Mouse (Mus musculus) spleen, postnatal 4 days (tissue): Measurements from ENCODE around the gene Pms1.
A peak's percentile ranks its signal among the peaks of the same experiment; 100 is the strongest.
"Not testable (repeated sequence)": the region's sequence is repeated elsewhere in the genome, so short reads cannot be mapped to it uniquely, and the experiment has no call there.

ENCODE experiments used
- DNase-seq, 2 experiments: peaks; one replicate each; pipeline ENCODE4 v3.0.0; 2022; ENCODE audit warnings: low spot score in 2 of 2

The Pms1 gene

DNA sequence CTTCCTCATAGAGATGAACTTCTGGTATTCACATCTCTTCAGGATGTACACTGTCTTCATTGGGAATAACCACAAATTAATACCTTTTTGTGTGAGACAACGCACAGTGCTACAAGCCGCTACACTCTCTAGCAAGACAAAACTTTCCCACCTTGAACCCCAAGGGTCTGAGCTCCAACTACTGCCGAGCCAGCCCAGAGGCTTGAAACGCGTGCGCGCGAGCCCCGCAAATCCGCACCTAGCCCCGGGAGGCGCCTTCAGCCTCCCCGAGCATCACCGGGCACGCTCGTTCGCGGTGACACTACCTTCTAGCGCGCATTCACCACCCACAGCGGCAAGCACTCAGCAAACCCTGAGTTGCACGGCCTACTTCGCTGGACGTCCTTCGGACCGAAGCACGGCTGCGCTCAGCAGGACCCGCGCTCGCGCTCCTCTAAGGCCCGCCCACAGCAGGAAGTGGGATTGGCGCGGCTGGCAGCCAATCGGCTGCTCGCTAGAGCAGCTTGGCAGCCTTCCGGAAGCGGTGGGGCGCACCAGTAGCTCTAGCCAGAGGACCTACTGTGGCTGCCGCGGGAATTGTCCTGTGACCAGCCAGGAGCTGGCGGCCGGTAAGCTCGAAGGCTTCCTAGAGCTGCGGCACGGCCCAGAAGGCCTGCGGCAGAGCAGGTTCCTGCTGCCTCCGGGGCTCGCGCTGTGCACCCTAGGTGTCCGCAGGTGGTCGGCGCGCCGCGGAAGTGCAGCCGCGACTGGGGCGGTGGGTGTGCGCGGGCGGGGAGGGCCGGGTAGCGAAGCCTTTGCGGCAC is at the start of gene Pms1, which contains the start of the genes Ormdl1 and Gm28778:
Gene Pms1, minus strand, starts transcription at position 438 of the 803 bp plus-strand sequence.
Gene Ormdl1, plus strand, starts transcription at position 515 of the 803 bp plus-strand sequence.
Gene Gm28778, plus strand, starts transcription at position 531 of the 803 bp plus-strand sequence.
- peak; percentile 91 to 95 for DNase-seq

DNA sequence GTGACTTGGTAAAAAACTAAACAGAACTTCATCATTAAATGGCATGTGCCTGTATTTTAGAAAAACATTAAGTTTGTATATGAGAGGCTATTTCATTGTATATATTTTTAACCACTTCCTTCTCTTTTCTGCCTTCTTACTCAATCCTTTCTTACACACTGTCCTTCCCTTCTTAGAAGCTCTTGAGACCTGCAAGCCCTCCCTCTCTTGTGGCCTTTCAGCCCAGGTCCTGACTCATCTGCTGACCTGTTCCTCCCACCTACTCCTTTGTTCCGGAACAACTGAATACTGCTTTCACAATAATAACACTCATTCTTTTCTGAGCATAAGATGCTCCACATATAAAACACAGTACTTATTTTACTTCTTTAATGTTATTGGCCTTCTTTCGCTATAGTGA is 44.3 kb upstream of the Pms1 start:
- DNase-seq: no peak

DNA sequence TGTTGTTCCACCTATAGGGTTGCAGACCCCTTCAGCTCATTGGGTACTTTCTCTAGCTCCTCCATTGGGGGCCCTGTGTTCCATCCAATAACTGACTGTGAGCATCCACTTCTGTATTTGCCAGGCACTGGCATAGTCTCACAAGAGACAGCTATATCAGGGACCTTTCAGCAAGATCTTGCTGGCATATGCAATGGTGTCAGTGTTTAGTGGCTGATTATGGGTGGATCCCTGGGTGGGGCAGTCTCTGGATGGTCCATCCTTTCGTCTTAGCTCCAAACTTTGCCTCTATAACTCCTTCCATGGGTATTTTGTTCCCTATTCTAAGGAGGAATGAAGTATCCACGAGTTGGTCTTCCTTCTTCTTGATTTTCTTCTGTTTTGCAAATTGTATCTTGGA is 40.6 kb upstream of the Pms1 start:
- DNase-seq: not testable (repeated sequence)

DNA sequence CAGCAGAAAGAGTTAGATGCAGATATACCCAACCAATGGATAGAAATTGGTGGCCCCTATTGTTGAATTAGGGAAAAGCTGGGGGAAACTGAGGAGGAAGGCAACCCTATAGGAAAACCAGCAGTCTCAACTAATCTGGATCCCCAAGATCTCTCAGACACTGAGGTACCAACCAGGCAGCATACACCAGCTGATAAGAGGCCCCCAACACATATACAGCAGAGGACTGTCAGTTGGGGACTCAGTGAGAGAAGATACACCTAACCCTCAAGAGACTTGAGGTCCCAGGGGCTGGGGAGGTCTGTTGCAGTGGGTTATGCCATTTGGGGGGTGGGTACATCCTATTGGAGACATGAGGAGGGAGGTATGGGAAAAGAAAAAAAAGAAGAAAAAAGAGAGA is 38.6 kb upstream of the Pms1 start:
- DNase-seq: no peak

DNA sequence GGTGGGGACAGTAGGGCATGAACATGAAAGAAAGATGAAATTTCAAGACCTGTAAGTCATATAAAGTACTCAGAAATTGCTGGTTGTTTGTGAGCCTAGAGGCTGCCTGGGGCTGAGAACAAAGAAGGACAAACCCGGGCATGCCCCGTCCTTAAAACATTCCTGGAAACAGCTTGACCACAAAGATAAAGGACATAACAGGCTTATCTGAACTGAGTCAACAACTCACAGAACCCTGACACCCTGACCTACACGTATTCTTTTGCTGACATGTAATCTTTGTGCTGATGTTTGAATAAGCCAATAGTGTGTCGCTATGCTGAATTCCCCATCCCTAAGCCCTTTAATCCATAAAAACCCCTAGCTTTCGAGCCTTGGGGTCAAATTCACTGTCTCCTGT is 36.7 kb upstream of the Pms1 start:
- DNase-seq: not testable (repeated sequence)

DNA sequence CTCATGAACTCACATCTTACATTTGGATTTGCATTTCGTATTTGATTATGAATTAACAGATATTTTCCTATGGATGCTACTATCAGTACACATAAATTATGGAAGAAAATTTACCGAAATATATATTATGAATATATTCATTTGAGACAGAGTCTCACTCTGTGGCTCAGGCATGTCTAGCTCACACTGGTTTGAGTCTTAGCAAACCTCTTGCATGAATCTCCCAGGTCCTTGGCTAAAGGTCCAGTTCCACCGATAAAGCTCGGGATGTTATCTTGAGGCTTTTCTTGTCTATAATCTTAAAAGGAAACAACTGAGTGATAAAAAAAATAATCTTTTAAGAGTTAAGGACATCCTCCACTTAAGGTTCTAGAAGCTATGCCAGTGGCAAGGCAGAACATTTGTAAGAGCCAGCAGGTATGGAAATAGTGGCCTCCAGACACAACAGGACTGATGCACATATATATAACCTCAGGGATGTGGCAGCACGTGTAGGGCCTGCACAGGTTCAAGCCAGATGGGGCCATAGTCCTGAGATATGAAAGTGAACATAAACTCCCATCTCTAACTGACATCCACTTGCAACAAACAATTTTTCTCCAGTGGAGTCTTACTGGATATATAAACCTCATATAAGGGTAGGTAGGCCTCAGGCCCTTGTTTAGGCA is 28.1 kb upstream of the Pms1 start:
- DNase-seq: no peak

DNA sequence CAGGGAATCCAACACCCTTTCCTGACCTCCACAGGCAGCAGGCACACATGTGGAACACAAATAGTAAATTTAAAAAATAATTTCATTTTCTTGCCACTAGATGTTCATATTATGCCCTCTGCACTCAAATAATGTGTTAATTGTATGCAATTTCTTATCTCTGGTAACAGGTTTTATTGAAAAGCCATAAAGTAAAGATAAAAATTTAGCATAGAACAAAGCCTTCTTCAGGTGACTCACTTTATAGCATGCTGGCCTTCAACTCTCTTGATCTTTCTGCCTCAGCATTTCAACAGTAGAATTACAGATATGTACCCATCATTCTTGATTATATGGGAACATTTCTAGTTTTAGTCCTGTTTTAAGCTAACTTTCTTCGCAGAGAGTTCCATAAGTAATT is 27.5 kb upstream of the Pms1 start:
- no peak for DNase-seq

DNA sequence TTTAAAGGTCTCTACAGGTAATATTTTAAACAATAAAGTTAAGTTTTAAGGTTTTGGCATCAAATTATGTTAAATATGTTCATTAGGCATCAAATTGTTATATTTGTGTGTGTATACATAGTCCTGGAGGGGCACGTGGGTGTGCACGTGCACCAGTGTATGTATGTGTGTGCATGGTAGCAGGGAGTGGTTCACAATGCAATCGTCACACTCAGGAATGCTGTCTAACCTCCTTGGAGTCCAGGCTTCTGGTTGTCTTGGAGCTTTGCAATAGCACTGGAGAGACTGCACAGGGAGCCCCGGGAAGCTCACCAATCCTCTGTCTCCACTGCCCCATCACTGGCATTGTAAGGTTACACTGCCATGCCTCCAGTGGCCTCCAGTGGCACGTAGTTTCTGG is 26.4 kb upstream of the Pms1 start:
- DNase-seq: no peak

DNA sequence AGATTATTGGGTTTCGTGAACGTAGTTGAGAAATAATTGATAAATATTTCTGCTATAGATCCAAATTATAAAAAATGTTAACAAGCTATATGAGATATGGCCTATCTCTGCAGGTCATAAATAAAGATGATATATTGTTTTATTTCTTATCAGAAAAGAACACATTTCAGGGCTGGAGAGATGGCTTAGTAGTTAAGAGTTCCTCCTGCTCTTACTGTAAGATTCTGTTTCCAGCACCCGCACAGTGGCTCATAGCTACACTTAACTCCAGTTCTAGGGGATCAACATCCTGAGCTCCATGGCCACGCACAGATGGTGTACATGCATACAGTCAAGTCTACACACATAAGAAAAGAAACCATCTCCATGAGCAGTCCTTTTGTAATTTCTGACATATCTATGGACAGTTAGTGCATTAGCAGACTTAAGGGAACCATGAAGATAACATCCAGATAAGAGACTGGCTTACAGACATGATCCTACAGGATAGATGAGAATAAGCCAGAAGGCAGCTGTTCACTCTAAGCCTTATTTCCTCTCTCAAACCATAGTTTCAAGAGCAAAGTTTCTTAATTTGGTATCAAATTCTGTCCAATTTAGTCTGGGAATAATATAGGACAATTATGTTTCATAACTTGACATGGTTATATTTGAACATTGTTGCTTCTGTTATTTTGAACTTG is 25.0 kb upstream of the Pms1 start:
- no peak for DNase-seq

DNA sequence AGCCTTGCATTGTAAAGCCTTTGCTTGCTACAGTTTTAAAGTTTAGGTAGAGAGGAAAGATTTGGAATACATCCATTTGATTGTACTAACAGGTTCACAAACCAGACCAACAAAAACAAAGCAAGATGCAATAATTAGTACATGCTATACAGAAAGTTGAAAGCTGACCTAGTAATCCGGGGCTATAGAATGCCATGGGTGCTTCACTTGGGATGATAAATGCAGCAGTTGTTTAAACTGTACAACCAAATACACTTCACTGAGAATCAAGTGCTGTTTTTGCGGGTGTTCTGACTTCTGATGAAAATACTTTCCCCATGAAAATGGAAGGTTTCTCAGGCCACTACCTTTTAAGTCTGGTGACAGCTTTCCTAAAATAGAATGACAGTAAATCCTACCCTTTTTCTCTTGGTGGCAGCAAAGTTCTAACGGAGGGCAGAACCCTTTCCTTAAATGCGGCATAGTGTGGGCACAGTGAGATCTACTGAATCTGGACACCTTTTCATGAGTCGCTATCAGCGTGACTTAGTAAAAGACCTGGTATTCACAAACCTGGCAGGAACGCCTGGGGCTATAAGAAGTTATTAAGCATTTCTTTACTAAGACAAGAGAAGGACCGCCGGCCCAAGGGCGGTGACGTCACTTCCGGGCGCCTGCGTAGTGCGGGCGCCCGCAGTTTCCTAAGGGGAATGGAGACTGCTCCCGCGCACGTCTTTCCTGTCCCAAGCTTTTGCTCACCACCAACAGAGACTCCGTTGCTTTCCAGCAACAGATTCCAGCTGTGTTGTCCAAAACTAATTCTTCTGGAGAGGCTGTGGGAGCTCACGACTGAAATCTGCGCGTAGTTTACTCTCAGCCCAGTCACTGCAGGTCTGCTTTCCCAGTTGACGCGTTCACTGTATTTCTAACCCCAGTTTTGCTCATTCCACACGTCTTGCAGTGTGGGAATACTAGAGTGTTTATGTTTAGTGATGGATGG is 16.5 kb upstream of the Pms1 start, which contains the start of gene Osgepl1:
Gene Osgepl1, plus strand, starts transcription at position 636 of the 979 bp plus-strand sequence.
- DNase-seq: peak; percentile 79 to 90

DNA sequence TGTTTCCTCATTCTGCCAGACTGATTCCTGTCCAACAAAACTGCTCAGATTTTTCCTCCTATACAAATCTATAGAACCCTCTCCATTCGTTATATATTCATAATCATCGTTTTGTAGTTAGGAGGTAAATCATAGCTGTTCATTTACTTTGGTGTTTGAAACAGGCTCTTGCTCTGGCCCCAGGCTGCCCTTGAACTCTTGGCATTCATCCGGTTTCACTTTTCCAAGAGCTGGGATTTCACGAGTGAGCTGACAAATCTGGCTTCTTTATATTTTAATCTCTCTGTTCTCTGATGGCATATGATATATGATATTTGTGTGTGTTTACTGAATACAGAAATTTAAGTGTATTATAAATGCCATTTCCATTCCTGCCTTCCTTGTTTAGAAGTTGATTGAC is 3.7 kb upstream of the Pms1 start:
- no peak for DNase-seq

DNA sequence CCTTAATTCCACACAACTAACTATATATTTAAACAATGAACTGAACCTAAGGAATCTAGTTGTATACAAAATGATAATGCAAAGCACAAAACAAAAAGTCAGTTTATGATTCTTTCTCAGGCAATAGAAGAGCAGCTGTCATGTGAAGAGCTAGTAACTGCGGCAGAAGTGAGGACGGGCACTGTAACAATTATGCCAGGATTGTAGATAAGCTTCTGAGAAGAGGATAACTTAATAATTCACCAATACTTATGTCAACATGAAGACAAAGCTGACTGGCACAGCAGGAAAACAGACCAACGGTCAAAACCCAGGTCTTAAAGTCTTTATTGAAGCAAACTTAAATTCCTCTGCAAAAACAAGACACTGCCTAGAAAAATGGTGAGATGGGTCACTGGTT is 5.6 kb downstream of the Pms1 start:
- DNase-seq: no peak

DNA sequence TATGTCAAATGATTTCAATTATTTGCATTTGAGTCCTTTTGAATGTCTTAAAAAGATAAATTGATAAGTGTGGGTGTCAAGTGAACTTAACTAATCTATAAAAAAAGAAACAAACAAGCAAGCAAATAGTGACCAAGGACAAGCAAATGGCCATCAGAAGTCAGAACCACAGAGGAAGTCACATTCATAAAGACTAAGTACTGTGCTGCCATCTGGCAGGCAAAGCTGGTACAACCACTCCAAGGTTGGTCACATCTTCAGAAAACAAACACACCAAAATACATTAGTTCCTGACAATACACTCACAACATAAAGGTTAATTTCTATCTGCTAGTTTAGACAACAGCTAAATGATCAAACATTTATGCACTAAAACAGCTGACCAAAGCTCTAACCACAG is 24.2 kb downstream of the Pms1 start:
- DNase-seq: no peak

DNA sequence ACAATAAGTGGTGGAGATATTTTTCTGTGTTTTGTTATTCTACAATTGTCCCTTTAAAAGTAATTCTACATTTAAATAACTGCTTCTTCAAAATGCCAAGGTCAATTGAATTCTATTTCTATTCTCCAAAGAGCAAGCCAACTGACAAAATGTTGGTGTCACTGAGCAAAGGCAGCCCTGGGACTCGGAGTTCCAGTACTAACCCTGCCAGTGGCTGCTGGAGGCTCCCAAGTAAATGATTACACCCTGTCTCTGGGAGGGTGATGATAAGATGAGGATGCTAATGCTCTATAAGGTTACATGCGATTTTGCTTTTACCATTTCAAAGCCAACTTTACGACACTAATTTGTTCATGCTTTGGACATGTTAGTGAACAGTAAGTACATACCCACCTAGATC is 26.9 kb downstream of the Pms1 start:
- no peak for DNase-seq

DNA sequence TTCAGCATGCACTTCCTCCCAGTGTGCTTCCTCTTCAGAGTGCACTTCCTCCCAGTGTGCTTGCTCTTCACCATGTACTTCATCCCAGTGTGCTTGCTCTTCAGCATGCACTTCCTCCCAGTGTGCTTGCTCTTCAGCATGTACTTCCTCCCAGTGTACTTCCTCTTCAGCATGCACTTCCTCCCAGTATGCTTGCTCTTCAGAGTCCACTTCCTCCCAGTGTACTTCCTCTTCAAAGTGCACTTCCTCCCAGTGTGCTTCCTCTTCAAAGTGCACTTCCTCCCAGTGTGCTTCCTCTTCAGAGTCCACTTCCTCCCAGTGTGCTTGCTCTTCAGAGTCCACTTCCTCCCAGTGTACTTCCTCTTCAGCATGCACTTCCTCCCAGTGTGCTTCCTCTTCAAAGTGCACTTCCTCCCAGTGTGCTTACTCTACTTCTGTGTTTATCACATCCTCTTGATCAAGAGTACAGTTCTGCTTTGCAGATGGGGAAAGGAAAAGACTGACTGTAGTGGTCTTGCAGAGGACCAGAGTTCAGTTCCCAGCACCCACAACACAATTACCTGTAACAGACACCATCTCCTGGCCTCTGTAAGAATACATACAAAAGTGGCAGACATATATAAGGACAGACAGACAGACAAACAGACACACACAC is 31.7 kb downstream of the Pms1 start:
- DNase-seq: not testable (repeated sequence)

DNA sequence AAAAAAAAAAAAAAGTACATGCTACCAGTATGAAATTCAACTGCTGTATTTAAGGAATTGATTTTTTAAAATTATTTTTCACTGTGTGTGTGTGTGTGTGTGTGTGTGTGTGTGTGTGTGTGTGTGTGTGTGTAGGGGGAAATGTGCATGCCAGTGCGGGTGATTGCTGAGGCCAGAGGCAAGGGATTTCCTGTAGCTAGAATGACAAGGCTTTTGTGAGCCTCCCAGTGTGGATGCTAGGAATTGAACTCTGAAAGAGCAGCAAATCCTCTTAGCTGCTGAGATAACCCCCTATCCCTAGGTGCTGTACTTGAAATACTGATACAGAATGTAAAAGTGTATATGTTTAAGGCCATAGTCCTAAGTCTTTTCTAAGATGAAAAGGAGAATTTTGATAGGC is 70.8 kb downstream of the Pms1 start:
- no peak for DNase-seq

DNA sequence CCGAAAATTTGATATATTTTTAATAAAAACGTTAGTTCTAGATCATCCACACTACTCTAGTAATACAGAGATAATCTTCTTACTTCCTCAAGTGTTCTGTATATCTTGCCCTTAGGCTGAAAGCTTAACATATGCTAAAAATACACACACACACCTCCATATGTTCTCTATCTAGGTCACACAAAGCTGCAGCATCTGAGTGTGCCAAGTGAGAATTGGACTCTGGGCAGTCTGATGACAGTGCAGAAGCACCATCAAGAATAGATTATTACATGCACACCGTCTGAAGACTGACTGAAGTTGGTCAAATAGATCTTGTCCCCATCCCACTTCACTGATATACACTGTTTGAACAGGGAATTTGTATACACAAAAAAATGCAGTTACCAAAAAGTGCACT is 71.2 kb downstream of the Pms1 start:
- no peak for DNase-seq

DNA sequence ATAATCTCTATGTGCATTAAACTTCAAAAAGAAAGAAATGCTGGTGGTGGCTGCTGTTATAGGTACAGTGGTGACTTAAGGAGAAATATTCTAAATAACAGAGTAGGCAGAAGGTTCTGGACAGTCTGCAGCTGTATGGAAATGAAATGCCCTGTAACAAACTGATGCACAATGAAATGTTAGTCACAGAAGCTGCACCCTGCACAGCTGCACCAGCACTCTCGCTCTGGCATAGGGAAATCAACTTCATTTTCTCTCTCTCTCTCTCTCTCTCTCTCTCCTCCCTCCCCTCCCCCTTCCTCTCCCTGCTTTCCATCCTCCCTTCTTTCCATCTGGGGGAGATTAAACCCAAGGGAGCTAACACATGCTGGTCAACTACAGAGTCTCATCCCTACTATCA is 72.0 kb downstream of the Pms1 start:
- no peak for DNase-seq

DNA sequence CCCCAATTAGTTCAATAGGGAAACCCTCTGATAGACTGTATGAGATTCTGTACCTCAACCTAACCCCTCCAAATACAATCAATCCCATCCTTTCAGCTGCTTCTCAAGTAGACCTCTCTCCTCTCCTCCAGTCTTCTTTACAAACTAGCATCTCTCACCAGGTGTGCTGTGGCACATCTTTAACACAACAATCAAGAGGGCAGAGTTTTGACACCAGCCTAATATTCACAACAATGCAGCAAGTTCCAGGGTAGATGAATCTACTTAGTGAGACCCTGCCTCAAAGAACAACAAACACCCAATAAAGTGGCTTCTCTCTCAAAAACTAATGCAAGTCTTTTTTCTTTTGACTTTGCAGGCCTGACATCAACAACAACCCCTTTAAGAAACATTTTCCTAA is 86.7 kb downstream of the Pms1 start:
- no peak for DNase-seq

DNA sequence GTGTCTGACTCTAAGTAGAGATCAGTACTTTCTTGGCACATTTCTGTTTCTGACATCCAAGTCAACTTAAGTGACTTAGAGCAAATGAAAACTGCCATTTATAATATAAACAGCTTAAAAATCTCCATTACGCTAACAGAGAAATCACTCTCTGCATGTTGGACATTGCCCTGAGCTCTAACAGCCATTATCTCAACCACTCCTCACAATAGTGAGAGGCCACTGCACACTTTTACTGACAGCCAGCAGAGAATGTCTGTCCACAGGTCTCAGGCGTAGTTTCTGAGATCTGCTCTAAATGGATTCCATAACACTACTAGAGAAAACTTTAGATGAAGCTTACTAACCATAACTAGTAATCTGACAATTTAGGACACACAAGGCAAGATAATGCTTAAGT is 92.9 kb downstream of the Pms1 start:
- no peak for DNase-seq
